Mouse (Mus musculus): Measurements from ENCODE around the gene Pfdn6. TPM values are rescaled to one million over a fixed set of nuclear protein-coding genes. Genes with fewer than 3 reads are reported as not detected.
"Not testable (repeated sequence)": the region's sequence is repeated elsewhere in the genome, so short reads cannot be mapped to it uniquely, and the experiment has no call there.

Pfdn6 gene
- polyA plus RNA-seq, 1 experiment, result 54.1 TPM

DNA sequence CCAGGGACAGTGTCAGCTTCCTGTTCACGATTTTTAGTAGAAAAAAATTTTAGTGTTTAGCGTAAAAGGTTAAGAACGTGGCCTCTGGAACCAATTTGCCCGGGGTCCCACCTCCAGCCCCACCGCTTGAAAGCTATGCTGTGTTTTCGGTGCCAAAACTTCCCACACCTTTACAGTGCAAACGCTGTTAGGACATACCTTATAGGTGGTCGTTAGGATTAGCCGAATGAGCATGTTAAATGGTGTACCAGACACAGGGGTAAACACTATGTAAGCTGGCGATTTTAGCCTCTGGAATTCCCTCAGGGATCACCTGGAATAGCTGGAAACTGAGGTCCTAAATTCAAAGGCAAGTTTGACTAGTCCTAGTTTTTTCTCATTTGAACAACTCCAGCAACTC lies 16.2 kb upstream of the Pfdn6 start:
- Histone ChIP-seq H3K4me1 (ENCODE audit: control insufficient read depth, insufficient read depth, low read length) (peaks cover 4% of the 10 kb centered on the region; the same call in 1 of the 2 replicates), H3K27ac (ENCODE audit: insufficient read depth, low read depth, low read length) (peak overlapping the region; percentile 92; the same call in 1 of the 2 replicates), H3K4me3 (ENCODE audit: insufficient read depth, low read length) (peak overlapping the region; percentile 84)
- TF ChIP-seq POLR2A (IDR thresholded peaks at IDR 0.05; ENCODE audit: borderline replicate concordance, low read depth, low read length) (no peak), CTCF (IDR thresholded peaks at IDR 0.05; ENCODE audit: low read depth, low read length) (no peak)

DNA sequence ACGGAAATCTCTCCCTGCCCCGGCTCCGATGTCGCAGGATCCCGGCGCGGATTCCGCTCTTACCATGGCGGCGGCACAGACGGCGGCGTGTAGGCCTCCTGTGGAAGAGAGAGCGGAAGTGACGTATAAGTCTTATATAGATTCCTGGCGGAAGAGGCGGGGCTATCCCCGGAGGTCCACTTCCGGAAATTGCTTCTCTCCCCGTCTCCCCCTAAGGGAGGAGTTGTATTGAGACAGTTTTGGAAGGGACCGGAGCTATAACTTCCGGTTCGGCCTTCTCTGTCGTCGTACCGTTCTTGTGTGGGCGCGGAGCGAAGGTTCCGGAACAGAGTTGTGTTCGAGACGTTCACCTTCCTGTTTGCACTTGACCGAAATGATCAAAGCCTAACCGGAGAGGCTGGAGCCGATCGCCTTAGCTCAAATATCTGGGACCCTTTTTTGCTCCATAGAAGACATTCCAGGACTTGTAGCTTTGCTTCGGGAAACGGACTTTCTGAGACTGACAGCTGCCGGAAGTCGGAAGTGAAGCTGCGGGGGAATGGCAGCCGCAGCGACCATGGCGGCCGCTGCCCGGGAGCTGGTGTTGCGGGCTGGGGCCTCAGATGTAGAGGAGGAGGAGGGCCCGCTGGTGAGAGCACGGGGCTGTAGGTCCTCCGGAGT lies 15.5 kb upstream of the Pfdn6 start, which contains the start of the genes Vps52 and Rps18:
Gene Vps52, plus strand, starts transcription at position 258 of the 660 bp plus-strand sequence.
Gene Rps18, minus strand, starts transcription at position 447 of the 660 bp plus-strand sequence.
- peak within 1 kb of the TSS; percentile 92 for H3K27ac ChIP-seq (ENCODE audit: insufficient read depth, low read depth, low read length)
- peaks cover 5% of the 10 kb centered on the region; the same call in 1 of the 2 replicates for H3K4me1 ChIP-seq (ENCODE audit: control insufficient read depth, insufficient read depth, low read length)
- no peak for TF ChIP-seq CTCF (IDR thresholded peaks at IDR 0.05; ENCODE audit: low read depth, low read length)
- TF ChIP-seq POLR2A (IDR thresholded peaks at IDR 0.05; ENCODE audit: borderline replicate concordance, low read depth, low read length), result peak; percentile 78; the same call in 1 of the 2 replicates
- peak within 1 kb of the TSS; percentile 93 for H3K4me3 ChIP-seq (ENCODE audit: insufficient read depth, low read length)

DNA sequence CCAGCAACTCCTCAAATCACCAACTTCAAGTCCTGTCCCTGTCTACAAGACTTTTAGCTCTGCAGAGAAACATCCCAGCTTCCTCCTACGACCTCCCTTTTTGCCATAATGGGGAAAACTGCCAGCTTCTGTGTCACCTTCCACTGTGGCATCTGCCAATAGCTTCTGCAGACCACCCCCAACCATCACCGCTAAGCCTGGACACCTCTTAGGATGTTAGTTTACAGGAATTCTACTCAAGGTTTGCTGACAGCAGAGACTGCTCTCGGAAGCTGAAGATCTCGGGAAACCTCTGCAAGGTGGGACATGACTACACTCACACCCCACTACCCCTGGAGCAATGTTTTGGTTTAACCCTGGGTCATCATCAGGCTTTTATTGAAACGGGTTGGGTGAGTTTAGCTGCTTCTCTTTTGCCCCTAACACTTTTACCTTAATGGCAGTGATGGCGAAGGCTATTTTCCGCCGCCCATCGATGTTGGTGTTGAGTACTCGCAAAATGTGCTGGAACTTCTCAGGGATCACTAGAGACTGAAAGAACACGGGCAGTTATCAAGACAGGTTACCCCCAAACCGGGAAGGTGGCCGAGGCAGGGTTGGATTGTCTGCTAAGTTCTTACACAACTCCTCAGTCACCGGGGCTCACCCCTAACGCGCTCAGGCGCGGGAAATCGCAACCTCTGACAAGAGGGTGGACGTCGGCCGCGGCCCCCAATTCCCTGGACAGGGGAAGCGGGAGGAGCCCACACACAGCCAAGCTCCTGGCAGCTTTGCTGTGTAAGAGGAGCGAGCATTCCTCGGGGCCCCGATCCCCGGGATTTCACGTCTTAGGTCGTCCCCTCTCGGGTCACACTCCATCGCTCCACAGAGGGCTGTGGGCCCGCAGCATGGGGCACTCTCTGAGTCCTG lies 14.8 kb upstream of the Pfdn6 start:
- peak overlapping the region; percentile 93 for H3K4me3 ChIP-seq (ENCODE audit: insufficient read depth, low read length)
- peaks cover 10% of the 10 kb centered on the region; the same call in 1 of the 2 replicates for H3K4me1 ChIP-seq (ENCODE audit: control insufficient read depth, insufficient read depth, low read length)
- H3K27ac ChIP-seq (ENCODE audit: insufficient read depth, low read depth, low read length), result peak overlapping the region; percentile 85
- TF ChIP-seq CTCF (IDR thresholded peaks at IDR 0.05; ENCODE audit: low read depth, low read length), result no peak
- TF ChIP-seq POLR2A (IDR thresholded peaks at IDR 0.05; ENCODE audit: borderline replicate concordance, low read depth, low read length), result no peak; the same call in 1 of the 2 replicates

DNA sequence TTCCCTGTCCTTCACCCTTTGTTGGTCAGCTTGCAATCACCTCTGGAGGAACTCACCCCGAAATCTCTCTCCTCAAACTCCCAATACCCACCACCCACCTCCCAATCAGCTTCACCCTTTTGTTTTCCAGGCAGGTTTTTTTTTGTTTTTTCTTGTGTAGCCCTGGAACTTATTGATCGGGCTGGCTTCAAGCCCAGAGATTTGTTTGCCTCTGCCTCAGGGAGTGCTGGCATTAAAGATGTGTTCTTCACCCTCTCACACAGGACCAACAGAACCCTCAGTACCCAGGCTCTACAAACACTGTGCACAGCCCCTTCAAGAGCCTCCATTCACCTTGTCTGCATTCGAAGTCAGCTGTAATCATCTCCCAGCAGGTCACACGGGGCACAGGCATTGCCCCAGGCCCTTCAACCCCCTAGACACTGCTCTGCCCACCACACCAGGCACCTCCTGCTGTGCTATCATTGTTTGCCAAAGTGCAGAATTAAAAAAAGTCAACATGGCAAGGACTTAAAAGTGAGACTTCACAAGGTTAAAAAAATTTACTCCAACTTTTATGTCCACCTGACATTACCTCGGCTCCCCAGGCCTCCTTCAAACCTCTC lies 13.9 kb upstream of the Pfdn6 start:
- TF ChIP-seq CTCF (IDR thresholded peaks at IDR 0.05; ENCODE audit: low read depth, low read length), result no peak
- H3K4me1 ChIP-seq (ENCODE audit: control insufficient read depth, insufficient read depth, low read length), result peaks cover 11% of the 10 kb centered on the region; the same call in 1 of the 2 replicates
- H3K27ac ChIP-seq (ENCODE audit: insufficient read depth, low read depth, low read length), result peak overlapping the region; percentile 85
- H3K4me3 ChIP-seq (ENCODE audit: insufficient read depth, low read length), result peak overlapping the region; percentile 93

DNA sequence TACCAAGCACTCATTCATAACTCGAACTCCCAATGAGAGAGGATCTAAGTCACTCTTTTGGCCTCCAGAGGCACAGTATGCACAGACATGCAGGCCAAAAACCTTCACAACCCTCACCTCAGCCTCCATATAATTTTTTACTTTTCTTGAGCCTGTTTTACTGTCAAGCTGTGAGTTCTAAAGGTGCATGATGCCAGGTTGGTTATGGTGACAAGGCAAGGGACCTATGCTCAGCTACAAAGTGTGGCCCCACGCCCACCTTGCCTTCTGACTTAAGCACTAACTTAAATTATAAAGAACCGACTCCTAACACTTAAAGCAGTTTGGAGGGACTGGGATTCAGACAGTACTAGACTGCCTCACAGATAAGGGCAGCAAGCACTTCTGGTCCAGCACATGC lies 13.2 kb upstream of the Pfdn6 start:
- peak overlapping the region; percentile 93; the same call in 1 of the 2 replicates for H3K4me3 ChIP-seq (ENCODE audit: insufficient read depth, low read length)
- peaks cover 15% of the 10 kb centered on the region for H3K4me1 ChIP-seq (ENCODE audit: control insufficient read depth, insufficient read depth, low read length)
- H3K27ac ChIP-seq (ENCODE audit: insufficient read depth, low read depth, low read length), result 0 out of 2 replicates have a peak overlapping the region, but pooled peaks have one; percentile 4
- no peak for TF ChIP-seq CTCF (IDR thresholded peaks at IDR 0.05; ENCODE audit: low read depth, low read length)
- no peak for TF ChIP-seq POLR2A (IDR thresholded peaks at IDR 0.05; ENCODE audit: borderline replicate concordance, low read depth, low read length)

DNA sequence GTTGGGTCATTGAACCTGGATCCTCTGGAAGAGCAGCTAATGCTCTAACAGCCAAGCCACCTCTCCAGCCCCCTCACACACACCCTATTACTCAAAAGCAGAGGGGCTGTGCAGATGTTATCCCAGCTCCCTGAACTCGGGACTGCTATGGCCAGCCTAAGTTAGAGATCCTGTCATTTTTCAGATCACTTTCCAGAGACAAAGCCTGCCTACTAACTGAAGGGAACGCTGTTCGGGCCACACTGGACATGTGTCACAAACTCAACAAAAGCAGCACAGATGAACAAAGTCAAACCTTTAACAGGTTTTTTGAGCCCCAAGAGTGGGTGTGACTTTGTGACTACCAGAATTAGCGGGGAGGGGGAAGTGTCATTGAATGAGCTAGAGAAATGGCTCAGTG lies 12.7 kb upstream of the Pfdn6 start:
- Histone ChIP-seq H3K4me1 (ENCODE audit: control insufficient read depth, insufficient read depth, low read length) (peaks cover 19% of the 10 kb centered on the region), H3K27ac (ENCODE audit: insufficient read depth, low read depth, low read length) (0 out of 2 replicates have a peak overlapping the region, but pooled peaks have one; percentile 6), H3K4me3 (ENCODE audit: insufficient read depth, low read length) (peak overlapping the region; percentile 93)
- TF ChIP-seq CTCF (IDR thresholded peaks at IDR 0.05; ENCODE audit: low read depth, low read length) (no peak), POLR2A (IDR thresholded peaks at IDR 0.05; ENCODE audit: borderline replicate concordance, low read depth, low read length) (no peak)

DNA sequence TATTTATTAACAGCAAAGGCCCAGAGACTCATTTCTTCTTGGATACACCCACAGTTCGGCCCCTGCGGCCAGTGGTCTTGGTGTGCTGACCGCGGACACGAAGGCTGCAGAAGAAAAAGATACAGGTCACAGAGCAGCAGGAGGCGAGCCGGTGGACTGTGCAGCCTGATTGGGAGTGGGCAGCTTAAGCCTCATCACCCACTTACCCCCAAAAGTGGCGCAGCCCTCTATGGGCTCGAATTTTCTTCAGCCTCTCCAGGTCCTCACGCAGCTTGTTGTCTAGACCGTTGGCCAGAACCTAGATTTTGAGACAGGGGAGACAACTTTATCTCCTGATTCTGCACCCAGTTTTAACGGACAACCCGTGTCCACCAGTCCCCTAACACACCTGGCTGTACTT lies 11.9 kb upstream of the Pfdn6 start:
- Histone ChIP-seq H3K4me1 (ENCODE audit: control insufficient read depth, insufficient read depth, low read length) (peaks cover 25% of the 10 kb centered on the region), H3K4me3 (ENCODE audit: insufficient read depth, low read length) (peak overlapping the region; percentile 68)
- not testable (repeated sequence) for H3K27ac ChIP-seq (ENCODE audit: insufficient read depth, low read depth, low read length)

DNA sequence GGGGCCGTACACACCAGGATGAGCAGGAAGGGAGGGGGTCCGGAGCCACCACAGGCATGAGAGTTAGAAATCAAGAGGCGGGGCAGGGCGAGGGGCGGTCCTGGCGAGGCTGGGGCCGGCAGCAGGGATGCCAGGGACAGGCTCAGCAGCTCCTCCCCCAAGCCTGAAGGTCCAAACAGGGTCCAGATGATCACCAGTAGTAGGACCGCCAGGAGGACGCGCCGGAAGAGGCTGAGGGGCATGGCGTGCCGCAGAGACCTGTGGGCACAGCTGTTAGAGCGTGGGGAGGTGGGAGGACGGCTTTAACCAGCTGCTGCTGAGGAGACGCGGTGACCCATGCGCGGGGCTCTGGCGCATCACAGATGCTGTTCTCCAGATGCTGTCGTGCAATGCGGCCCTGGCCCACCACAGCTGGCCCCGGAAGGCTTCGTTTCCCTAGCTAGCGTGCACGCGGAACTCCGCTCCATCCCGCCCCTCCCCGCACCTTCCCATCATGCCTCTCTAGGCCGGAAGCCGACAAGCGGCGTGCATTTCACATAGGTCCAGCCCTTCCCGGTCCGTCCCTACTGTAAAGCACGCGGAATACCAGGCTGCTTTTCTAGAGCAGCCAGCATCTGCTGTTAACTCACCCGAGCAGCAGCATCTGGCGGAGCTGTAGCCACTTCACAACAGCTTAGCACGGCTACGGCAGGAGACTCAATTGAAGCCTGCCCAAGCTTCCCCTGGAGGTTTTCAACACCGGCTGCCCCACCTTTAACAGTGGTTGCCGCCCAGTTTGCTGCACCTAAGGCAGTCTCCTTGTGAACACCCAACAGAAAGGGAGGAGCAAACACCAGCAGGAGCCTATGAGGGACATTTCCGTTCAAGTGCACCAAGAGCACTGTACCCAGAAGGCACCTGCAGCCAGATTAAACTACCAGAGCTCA lies 11.1 kb upstream of the Pfdn6 start, which contains the start of gene B3galt4:
Gene B3galt4, minus strand, starts transcription at position 468 of the 926 bp plus-strand sequence.
- Histone ChIP-seq H3K4me1 (ENCODE audit: control insufficient read depth, insufficient read depth, low read length) (peaks cover 32% of the 10 kb centered on the region), H3K4me3 (ENCODE audit: insufficient read depth, low read length) (peak within 1 kb of the TSS; percentile 68), H3K27ac (ENCODE audit: insufficient read depth, low read depth, low read length) (peak within 1 kb of the TSS; percentile 71)
- TF ChIP-seq CTCF (IDR thresholded peaks at IDR 0.05; ENCODE audit: low read depth, low read length), result no peak
- no peak; the same call in 1 of the 2 replicates for TF ChIP-seq POLR2A (IDR thresholded peaks at IDR 0.05; ENCODE audit: borderline replicate concordance, low read depth, low read length)
